Mouse (Mus musculus) hindbrain, postnatal 0 days (tissue): ENCODE results near the gene Bok. TPM values are rescaled to one million over a fixed set of nuclear protein-coding genes. Genes with fewer than 3 reads are reported as not detected.
A peak's percentile ranks its signal among the peaks of the same experiment; 100 is the strongest.

Experiments used
- ATAC-seq: fragments of 200-750 bp; cut with Nextera tagmentation; 2 replicates; pipeline ENCODE4 v1.8.0; 2017; ENCODE audit warnings: mild to moderate bottlenecking, moderate TSS enrichment, moderate library complexity
- DNase-seq: peaks from one replicate; pipeline ENCODE4 v3.0.0-alpha.2; 2015; ENCODE audit warnings: low spot score
- H3K27ac ChIP-seq: fragments of 300-500 bp; sonication (generic); 2 replicates; pipeline ENCODE4 v1.5.1; 2014; ENCODE audit warnings: mild to moderate bottlenecking
- H3K27me3 ChIP-seq: fragments of 300-500 bp; sonication (generic); 2 replicates; pipeline ENCODE4 v1.6.1; 2014; ENCODE audit warnings: low read length, mixed read lengths; ENCODE audit not compliant: insufficient read depth
- H3K36me3 ChIP-seq: fragments of 300-500 bp; sonication (generic); 2 replicates; pipeline ENCODE4 v1.6.1; 2014; ENCODE audit warnings: low read length, mixed read lengths; ENCODE audit not compliant: insufficient read depth
- H3K4me1 ChIP-seq: fragments of 300-500 bp; sonication (generic); 2 replicates; pipeline ENCODE4 v1.6.1; 2014; ENCODE audit warnings: antibody characterized with exemption, low read length, mixed read lengths; ENCODE audit not compliant: insufficient read depth
- H3K4me2 ChIP-seq: fragments of 300-500 bp; sonication (generic); 2 replicates; pipeline ENCODE4 v1.6.1; 2014; ENCODE audit warnings: low read depth, mild to moderate bottlenecking, low read length, moderate library complexity, mixed read lengths
- H3K4me3 ChIP-seq: fragments of 300-500 bp; sonication (generic); 2 replicates; pipeline ENCODE4 v1.5.1; 2014; ENCODE audit warnings: low read length
- H3K9ac ChIP-seq: fragments of 300-500 bp; sonication (generic); replicated peaks from 2 replicates; pipeline ENCODE4 v1.6.1; 2014; ENCODE audit warnings: mild to moderate bottlenecking, low read length, moderate library complexity, mixed read lengths
- H3K9me3 ChIP-seq: fragments of 300-500 bp; sonication (generic); 2 replicates; pipeline ENCODE4 v1.6.1; 2016; ENCODE audit warnings: low read length, mixed read lengths
- CTCF ChIP-seq: IDR thresholded peaks from 2 replicates; pipeline ENCODE4 v1.5.1; 2016; ENCODE audit warnings: antibody characterized with exemption, control low read depth, low read depth
- WGBS: fragments of 180-500 bp; shearing (Covaris S2); extraction: QIAGEN DNeasy Blood & Tissue Kit; methylation state at CpG from one replicate; pipeline ENCODE4 v1.1.7; 2014; 5-methylcytosine and 5-hydroxymethylcytosine counted together
- polyA plus RNA-seq: library from polyadenylated mRNA; unstranded; fragments of >200 nt; fragmentation: Nextera tagmentation; extraction: Ambion mirVana; gene quantifications from 2 replicates; pipeline ENCODE4 v1.2.1, GENCODE M21; 2015
- total RNA-seq: library from RNA; depleted of rRNA; stranded (reverse); fragments of >200 nt; gene quantifications from 2 replicates; pipeline ENCODE4 v1.2.3, GENCODE M21; 2014; rRNA removed

Gene Bok
- total RNA-seq: 133 and 136 TPM in 2 replicates
- 97.6 and 103 TPM in 2 replicates for polyA plus RNA-seq

- WGBS: under 1% methylated on average over 78 of the region's 78 CpGs
- DNase-seq: peak; percentile 90
- peak; percentile 68 for ATAC-seq
Measured at GRCm38 (mm10) chr1:93685401-93686244, at the start of gene Bok. Bok (plus strand) TSS chr1:93685660.

GRCm38 (mm10) chr1:93636211-93636897, 49.1 kb upstream of the Bok start:
- WGBS: 28% methylated on average over 7 of the region's 7 CpGs
- Histone ChIP-seq H3K27ac (peak overlapping the region; percentile 87), H3K9ac (peak overlapping the region; percentile 43), H3K4me1 (peaks cover 13% of the 10 kb centered on the region), H3K27me3 (no peaks in the 10 kb centered on the region), H3K4me3 (peak overlapping the region; percentile 96), H3K4me2 (peak overlapping the region; percentile 72), H3K9me3 (no peaks in the 10 kb centered on the region), H3K36me3 (no peaks in the 10 kb centered on the region)
- ATAC-seq (peak; percentile 28), DNase-seq (peak; percentile 47)
- TF ChIP-seq CTCF: peak; percentile 57

More at GRCm38 (mm10) chr1:93685401-93686244, at the start of gene Bok:
- 0 out of 2 replicates have a peak, but pooled peaks cover 3% of the 10 kb centered on the region for H3K4me1 ChIP-seq
- peak within 1 kb of the TSS; percentile 66 for H3K4me3 ChIP-seq
- H3K36me3 ChIP-seq: no peaks in the 10 kb centered on the region
- 0 out of 2 replicates have a peak, but pooled peaks have one; percentile 1 for TF ChIP-seq CTCF
- H3K9ac ChIP-seq: peak within 1 kb of the TSS; percentile 88
- H3K27ac ChIP-seq: peak within 1 kb of the TSS; percentile 80
- H3K4me2 ChIP-seq: peak within 1 kb of the TSS; percentile 86
- no peaks in the 10 kb centered on the region for H3K9me3 ChIP-seq
- H3K27me3 ChIP-seq: no peaks in the 10 kb centered on the region

GRCm38 (mm10) chr1:93641978-93642377, 43.5 kb upstream of the Bok start:
- Histone ChIP-seq H3K9me3 (no peaks in the 10 kb centered on the region), H3K27ac (no peak overlapping the region), H3K4me2 (no peak overlapping the region), H3K9ac (no peak overlapping the region), H3K36me3 (no peaks in the 10 kb centered on the region), H3K4me1 (no peaks in the 10 kb centered on the region), H3K27me3 (no peaks in the 10 kb centered on the region), H3K4me3 (no peak overlapping the region)
- DNase-seq (no peak), ATAC-seq (no peak)
- 92% methylated on average over 2 of the region's 2 CpGs for WGBS
- no peak for TF ChIP-seq CTCF

- Histone ChIP-seq H3K4me2 (no peak overlapping the region), H3K9me3 (no peaks in the 10 kb centered on the region), H3K4me1 (no peaks in the 10 kb centered on the region), H3K27me3 (no peaks in the 10 kb centered on the region), H3K4me3 (no peak overlapping the region), H3K36me3 (no peaks in the 10 kb centered on the region), H3K9ac (no peak overlapping the region), H3K27ac (no peak overlapping the region)
- no peak for DNase-seq
- no peak for ATAC-seq
- 86% methylated on average over 2 of the region's 2 CpGs for WGBS
- no peak for TF ChIP-seq CTCF
Measured at GRCm38 (mm10) chr1:93642692-93643091, 42.8 kb upstream of the Bok start.

GRCm38 (mm10) chr1:93649604-93650172, 35.8 kb upstream of the Bok start:
- no peak overlapping the region for H3K4me3 ChIP-seq
- no peaks in the 10 kb centered on the region for H3K4me1 ChIP-seq
- H3K36me3 ChIP-seq: no peaks in the 10 kb centered on the region
- 81% methylated on average over 5 of the region's 5 CpGs for WGBS
- H3K27ac ChIP-seq: no peak overlapping the region
- ATAC-seq: no peak
- no peak for TF ChIP-seq CTCF
- no peaks in the 10 kb centered on the region for H3K9me3 ChIP-seq
- no peak overlapping the region for H3K4me2 ChIP-seq
- H3K9ac ChIP-seq: no peak overlapping the region
- DNase-seq: no peak
- no peaks in the 10 kb centered on the region for H3K27me3 ChIP-seq

GRCm38 (mm10) chr1:93654275-93654674, 31.2 kb upstream of the Bok start:
- H3K4me1 ChIP-seq: no peaks in the 10 kb centered on the region
- H3K36me3 ChIP-seq: no peaks in the 10 kb centered on the region
- H3K27ac ChIP-seq: no peak overlapping the region
- no peak overlapping the region for H3K4me3 ChIP-seq
- no peak overlapping the region for H3K9ac ChIP-seq
- TF ChIP-seq CTCF: no peak
- ATAC-seq (no peak), DNase-seq (no peak)
- 71% methylated on average over 2 of the region's 2 CpGs for WGBS
- H3K9me3 ChIP-seq: no peaks in the 10 kb centered on the region
- no peak overlapping the region for H3K4me2 ChIP-seq
- no peaks in the 10 kb centered on the region for H3K27me3 ChIP-seq
